Mouse (Mus musculus) heart, embryonic 15.5 days (tissue): ENCODE data around the gene Robo4. TPM values are rescaled to one million over a fixed set of nuclear protein-coding genes. Genes with fewer than 3 reads are reported as not detected.

Experiments
- ATAC-seq: fragments of 200-750 bp; cut with Nextera tagmentation; replicated peaks from 2 replicates; pipeline ENCODE4 v1.8.0; 2017; ENCODE audit warnings: low read depth, moderate TSS enrichment; ENCODE audit not compliant: insufficient number of reproducible peaks, insufficient read depth, low FRiP score
- H3K27ac ChIP-seq: fragments of 300-500 bp; sonication (generic); 2 replicates; pipeline ENCODE4 v1.5.1; 2015; ENCODE audit warnings: mild to moderate bottlenecking, inconsistent platforms
- H3K27me3 ChIP-seq: fragments of 300-500 bp; sonication (generic); 2 replicates; pipeline ENCODE4 v1.6.1; 2015; ENCODE audit warnings: inconsistent platforms
- H3K36me3 ChIP-seq: fragments of 300-500 bp; sonication (generic); 2 replicates; pipeline ENCODE4 v1.6.1; 2015; ENCODE audit warnings: mild to moderate bottlenecking, inconsistent platforms
- H3K4me1 ChIP-seq: fragments of 300-500 bp; sonication (generic); replicated peaks from 2 replicates; pipeline ENCODE4 v1.6.1; 2015; ENCODE audit warnings: inconsistent platforms
- H3K4me2 ChIP-seq: fragments of 300-500 bp; sonication (generic); 2 replicates; pipeline ENCODE4 v1.6.1; 2015; ENCODE audit warnings: inconsistent platforms, mild to moderate bottlenecking, moderate library complexity
- H3K4me3 ChIP-seq: fragments of 300-500 bp; sonication (generic); 2 replicates; pipeline ENCODE4 v1.5.1; 2015; ENCODE audit warnings: mild to moderate bottlenecking, inconsistent platforms
- H3K9ac ChIP-seq: fragments of 300-500 bp; sonication (generic); 2 replicates; pipeline ENCODE4 v1.6.1; 2015; ENCODE audit warnings: mild to moderate bottlenecking, inconsistent platforms
- H3K9me3 ChIP-seq: fragments of 300-500 bp; sonication (generic); replicated peaks from 2 replicates; pipeline ENCODE4 v1.6.1; 2016; ENCODE audit warnings: inconsistent platforms
- WGBS: fragments of 180-500 bp; shearing (Covaris S2); methylation state at CpG from one replicate; pipeline ENCODE4 v1.1.7; 2015; ENCODE audit warnings: mixed read lengths; 5-methylcytosine and 5-hydroxymethylcytosine counted together
- polyA plus RNA-seq: library from polyadenylated mRNA; unstranded; fragments of >200 nt; fragmentation: Nextera tagmentation; extraction: Ambion mirVana; gene quantifications from 2 replicates; pipeline ENCODE4 v1.2.1, GENCODE M21; 2015

The Robo4 gene
- polyA plus RNA-seq, 1 experiment from 2014 or later, result 9.2 TPM

DNA sequence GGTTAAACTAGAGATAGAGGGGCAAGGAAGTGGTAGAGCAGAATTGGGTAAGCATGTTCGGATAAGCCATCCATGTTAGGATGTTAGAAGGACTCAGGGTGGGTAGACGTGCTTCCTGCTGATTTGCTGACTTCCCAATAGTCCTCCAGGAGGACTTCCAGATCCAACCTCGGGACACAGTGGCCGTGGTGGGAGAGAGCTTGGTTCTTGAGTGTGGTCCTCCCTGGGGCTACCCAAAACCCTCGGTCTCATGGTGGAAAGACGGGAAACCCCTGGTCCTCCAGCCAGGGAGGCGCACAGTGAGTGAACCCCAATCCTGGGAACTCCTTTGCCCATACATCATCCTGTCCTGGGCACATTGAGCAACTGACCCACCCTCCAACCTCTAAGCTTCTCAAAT, 1.3 kb downstream of the Robo4 start:
- H3K4me2 ChIP-seq, result peak overlapping the region; percentile 42
- H3K4me1 ChIP-seq, result peaks cover under 1% of the 10 kb centered on the region; the same call in 1 of the 2 replicates
- no peaks in the 10 kb centered on the region for H3K27me3 ChIP-seq
- no peak for ATAC-seq
- no peaks in the 10 kb centered on the region for H3K36me3 ChIP-seq
- WGBS, result 83% methylated on average over 7 of the region's 7 CpGs
- H3K9me3 ChIP-seq, result no peaks in the 10 kb centered on the region
- H3K4me3 ChIP-seq, result peak overlapping the region; percentile 35
- peak overlapping the region; percentile 41; the same call in 1 of the 2 replicates for H3K9ac ChIP-seq
- no peak overlapping the region for H3K27ac ChIP-seq

DNA sequence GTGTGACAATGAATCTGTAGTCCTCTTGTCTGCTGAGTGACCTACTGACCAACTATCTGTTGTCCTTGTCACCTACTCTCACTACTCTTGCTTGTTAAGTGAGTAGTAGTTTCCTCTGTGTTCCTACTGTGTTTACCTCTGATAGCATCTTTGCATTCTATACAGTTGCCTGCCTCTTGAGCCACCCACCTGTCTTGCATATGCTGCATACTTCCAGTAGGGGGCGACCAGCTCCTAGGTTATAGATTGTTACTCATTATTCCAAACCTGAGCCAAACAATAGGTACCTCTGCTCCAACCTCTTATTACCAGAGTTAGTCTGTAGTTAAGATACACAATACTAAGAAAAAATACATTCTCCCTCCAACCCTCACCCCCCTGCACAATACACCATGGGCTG, 4.7 kb downstream of the Robo4 start:
- Histone ChIP-seq H3K9ac (no peak overlapping the region), H3K27me3 (no peaks in the 10 kb centered on the region), H3K36me3 (no peaks in the 10 kb centered on the region), H3K4me1 (peaks cover 10% of the 10 kb centered on the region), H3K4me2 (no peak overlapping the region), H3K9me3 (no peaks in the 10 kb centered on the region), H3K27ac (no peak overlapping the region), H3K4me3 (no peak overlapping the region)
- 0% methylated on average over 1 of the region's 1 CpGs for WGBS
- ATAC-seq, result no peak

DNA sequence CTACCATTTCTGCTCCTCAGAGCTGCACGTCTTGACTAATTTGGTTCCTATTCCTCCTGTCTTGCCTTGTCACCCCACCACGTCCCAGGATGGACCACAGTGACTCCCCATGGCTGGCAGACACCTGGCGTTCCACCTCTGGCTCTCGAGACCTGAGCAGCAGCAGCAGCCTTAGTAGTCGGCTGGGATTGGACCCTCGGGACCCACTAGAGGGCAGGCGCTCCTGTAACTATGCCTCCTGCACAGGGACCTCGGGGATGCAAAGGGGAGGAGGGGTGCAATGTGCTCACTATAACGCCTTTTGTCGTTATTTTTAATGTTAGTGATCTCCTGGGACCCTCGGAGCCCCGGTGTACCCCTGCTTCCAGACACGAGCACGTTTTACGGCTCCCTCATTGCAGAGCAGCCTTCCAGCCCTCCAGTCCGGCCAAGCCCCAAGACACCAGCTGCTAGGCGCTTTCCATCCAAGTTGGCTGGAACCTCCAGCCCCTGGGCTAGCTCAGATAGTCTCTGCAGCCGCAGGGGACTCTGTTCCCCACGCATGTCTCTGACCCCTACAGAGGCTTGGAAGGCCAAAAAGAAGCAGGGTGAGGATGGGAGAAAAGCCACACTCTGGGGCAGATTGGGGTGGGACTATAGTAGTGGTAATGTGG, 6.3 kb downstream of the Robo4 start:
- H3K9me3 ChIP-seq, result no peaks in the 10 kb centered on the region
- ATAC-seq, result no peak
- no peak overlapping the region for H3K4me3 ChIP-seq
- peaks cover 10% of the 10 kb centered on the region for H3K4me1 ChIP-seq
- H3K4me2 ChIP-seq, result peak overlapping the region; percentile 41
- WGBS, result 23% methylated on average over 19 of the region's 19 CpGs
- H3K36me3 ChIP-seq, result no peaks in the 10 kb centered on the region
- no peaks in the 10 kb centered on the region for H3K27me3 ChIP-seq
- H3K27ac ChIP-seq, result no peak overlapping the region
- no peak overlapping the region for H3K9ac ChIP-seq

DNA sequence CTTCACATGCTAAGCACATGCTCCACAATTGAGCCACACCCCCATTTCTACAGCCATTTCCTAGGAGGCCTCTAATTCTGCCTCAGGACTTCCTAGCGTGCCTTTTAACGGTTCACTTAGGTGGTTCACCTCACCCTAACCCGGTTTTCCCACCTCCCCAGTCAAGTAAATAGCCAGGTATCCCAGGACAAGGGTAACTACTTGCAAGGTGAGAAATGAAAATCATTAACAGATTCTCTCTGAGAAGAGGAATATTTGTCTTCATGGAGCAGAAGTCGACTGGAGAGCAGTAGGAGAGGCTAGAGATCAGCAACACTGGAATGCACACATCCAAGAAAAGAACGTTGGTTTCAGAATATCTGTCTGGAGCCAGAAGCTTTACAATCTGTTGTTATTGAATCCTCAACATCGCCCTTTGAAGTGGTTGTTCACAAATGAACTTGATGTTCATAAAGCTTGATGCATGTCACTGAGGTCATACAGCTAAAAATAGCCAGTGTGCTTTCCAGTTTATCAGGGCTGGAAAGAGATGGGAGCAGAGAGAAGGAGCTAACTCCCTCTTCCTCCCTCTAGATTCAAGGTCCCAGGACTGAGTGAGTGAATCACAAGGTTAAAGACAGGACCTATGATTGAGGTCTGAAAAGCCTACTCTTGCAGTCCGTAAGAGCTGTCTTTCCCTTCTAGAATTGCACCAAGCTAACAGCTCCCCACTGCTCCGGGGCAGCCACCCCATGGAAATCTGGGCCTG, 8.2 kb downstream of the Robo4 start:
- Histone ChIP-seq H3K27ac (no peak overlapping the region), H3K4me2 (no peak overlapping the region), H3K36me3 (no peaks in the 10 kb centered on the region), H3K27me3 (no peaks in the 10 kb centered on the region), H3K4me3 (no peak overlapping the region), H3K4me1 (peaks cover 10% of the 10 kb centered on the region), H3K9me3 (no peaks in the 10 kb centered on the region), H3K9ac (no peak overlapping the region)
- 54% methylated on average over 8 of the region's 8 CpGs for WGBS
- no peak; the same call in 1 of the 2 replicates for ATAC-seq

DNA sequence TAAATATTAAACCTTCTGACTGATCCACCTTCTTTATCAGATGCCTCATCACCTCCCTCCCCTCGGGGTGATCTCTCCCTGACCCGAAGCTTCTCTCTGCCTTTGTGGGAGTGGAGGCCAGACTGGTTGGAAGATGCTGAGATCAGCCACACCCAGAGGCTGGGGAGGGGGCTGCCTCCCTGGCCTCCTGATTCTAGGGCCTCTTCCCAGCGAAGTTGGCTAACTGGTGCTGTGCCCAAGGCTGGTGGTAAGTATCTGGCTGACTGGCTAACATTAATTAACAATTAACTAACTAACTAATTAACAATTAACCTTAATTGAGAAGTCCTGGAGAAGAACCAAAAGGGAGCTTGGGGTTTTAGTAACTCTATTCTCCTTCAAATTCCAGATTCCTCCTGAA, 11.3 kb downstream of the Robo4 start:
- Histone ChIP-seq H3K4me2 (no peak overlapping the region), H3K9ac (no peak overlapping the region), H3K9me3 (no peaks in the 10 kb centered on the region), H3K4me1 (peaks cover 12% of the 10 kb centered on the region), H3K4me3 (no peak overlapping the region), H3K36me3 (no peaks in the 10 kb centered on the region), H3K27ac (no peak overlapping the region), H3K27me3 (no peaks in the 10 kb centered on the region)
- ATAC-seq, result no peak
- WGBS, result 44% methylated on average over 3 of the region's 3 CpGs

DNA sequence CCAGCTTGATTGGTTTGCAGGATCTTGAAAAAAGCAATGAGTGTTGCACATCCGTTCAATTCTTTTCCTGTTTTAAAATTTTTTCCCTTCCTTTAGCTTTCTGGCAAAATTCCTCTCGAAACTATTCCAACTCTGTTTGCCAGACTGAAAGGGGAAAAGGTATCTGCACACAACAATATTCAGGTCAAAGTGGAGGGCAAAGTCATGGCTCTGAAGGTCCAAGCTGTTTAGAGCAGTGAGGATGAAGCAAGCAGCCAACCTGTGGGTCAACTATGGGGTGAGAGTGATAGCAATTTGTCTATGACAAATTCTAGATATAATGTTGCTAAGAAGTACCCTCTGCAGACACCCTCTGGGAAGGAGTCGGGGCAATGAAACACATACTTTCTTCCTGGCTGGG, 13.0 kb downstream of the Robo4 start:
- H3K9me3 ChIP-seq, result no peaks in the 10 kb centered on the region
- peaks cover 6% of the 10 kb centered on the region for H3K4me1 ChIP-seq
- H3K4me3 ChIP-seq, result no peak overlapping the region
- no peak for ATAC-seq
- H3K27ac ChIP-seq, result no peak overlapping the region
- no peaks in the 10 kb centered on the region for H3K36me3 ChIP-seq
- H3K9ac ChIP-seq, result no peak overlapping the region
- H3K27me3 ChIP-seq, result no peaks in the 10 kb centered on the region
- WGBS, result 77% methylated on average over 3 of the region's 3 CpGs
- no peak overlapping the region for H3K4me2 ChIP-seq

DNA sequence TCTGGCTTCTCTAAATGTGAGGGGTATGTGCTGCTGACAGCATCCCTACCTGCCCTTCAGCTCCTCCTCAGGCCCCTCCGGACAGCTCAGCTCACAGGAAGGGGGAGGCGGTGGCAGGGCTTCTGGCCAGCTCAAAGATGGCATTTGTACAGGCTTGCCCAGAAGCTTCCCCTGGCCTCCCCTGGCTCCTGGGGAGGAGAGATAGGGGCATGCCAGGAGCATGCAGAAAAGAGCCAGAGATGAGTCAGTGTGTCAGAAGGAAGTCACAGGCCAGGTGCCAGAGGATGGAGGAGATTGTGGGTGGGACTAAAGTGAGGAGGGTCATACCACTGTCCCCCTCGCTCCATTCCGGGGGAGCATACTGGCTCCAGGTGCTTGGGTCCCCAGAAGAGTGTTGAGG, 17.1 kb downstream of the Robo4 start:
- Histone ChIP-seq H3K36me3 (no peaks in the 10 kb centered on the region), H3K4me1 (peaks cover 11% of the 10 kb centered on the region), H3K27me3 (peaks cover 3% of the 10 kb centered on the region; the same call in 1 of the 2 replicates), H3K4me3 (no peak overlapping the region), H3K27ac (no peak overlapping the region), H3K9ac (no peak overlapping the region), H3K4me2 (no peak overlapping the region), H3K9me3 (no peaks in the 10 kb centered on the region)
- WGBS, result 62% methylated on average over 4 of the region's 4 CpGs
- ATAC-seq, result no peak

DNA sequence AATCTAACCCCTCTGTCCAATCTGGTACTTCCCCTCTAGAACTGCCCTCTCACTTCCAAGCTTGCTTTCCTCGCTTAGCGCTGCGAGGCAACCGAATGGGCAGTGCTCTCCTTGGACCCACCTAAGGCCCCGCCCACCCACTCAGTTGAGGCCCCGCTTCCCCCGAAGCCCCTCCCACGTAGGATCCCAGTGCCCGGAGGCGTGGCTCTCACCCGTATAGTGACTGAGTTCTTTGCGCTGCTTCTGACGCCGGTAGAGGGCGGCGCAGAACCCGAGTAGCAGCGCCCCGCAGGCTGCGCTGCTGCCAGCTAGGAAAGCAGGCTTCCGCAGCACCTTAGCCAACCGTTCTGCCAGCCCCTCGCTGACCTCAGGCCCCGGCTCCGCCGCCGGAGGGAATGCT, 19.0 kb downstream of the Robo4 start:
- Histone ChIP-seq H3K4me2 (peak overlapping the region; percentile 68), H3K9me3 (no peaks in the 10 kb centered on the region), H3K36me3 (no peaks in the 10 kb centered on the region), H3K27ac (no peak overlapping the region), H3K9ac (peak overlapping the region; percentile 34), H3K4me3 (peak overlapping the region; percentile 39), H3K27me3 (peaks cover 3% of the 10 kb centered on the region; the same call in 1 of the 2 replicates), H3K4me1 (peaks cover 11% of the 10 kb centered on the region)
- under 1% methylated on average over 27 of the region's 27 CpGs for WGBS
- peak; percentile 83 for ATAC-seq

DNA sequence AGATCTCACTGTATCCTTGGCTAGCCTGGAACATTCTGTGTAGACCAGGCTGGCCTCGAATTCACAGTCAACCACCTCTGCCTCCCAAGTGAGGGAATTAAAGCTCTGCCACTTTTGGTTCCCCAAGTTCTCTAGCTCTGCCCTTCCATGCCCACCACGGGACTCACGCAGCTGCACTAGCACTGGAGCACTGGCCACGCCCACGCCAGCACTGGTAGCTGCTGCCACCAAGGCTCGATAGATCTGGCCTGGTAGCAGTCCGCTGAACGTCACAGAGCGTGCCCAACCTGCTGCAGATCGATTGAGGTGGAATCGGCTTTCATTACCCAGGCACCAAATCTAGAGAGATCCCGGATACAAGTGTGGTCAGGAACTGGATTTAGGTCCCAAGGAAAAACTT, 19.5 kb downstream of the Robo4 start:
- peak overlapping the region; percentile 68 for H3K4me2 ChIP-seq
- H3K27ac ChIP-seq, result no peak overlapping the region
- no peaks in the 10 kb centered on the region for H3K9me3 ChIP-seq
- peaks cover 3% of the 10 kb centered on the region; the same call in 1 of the 2 replicates for H3K27me3 ChIP-seq
- peaks cover 11% of the 10 kb centered on the region for H3K4me1 ChIP-seq
- H3K4me3 ChIP-seq, result peak overlapping the region; percentile 39
- H3K36me3 ChIP-seq, result no peaks in the 10 kb centered on the region
- H3K9ac ChIP-seq, result peak overlapping the region; percentile 34
- ATAC-seq, result no peak
- 27% methylated on average over 12 of the region's 12 CpGs for WGBS

DNA sequence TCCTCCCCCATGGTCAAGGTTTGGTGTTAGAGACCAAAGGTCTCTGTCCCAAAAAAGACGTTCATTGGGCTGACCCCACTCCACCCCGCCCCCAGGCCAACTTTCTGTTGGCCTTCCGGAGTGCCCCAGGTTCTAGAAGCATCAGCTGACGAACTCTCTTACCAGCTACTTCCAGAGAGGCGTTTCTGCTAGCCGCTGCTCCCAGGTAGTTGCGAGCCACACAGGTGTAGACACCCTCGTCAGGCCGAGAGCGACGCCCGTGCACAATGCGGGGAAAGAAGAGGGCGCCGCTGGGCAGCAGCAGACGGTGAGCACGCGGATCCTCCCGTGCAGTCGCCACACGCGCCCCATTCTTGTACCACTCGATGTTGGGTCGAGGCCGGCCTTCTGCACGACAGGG, 27.6 kb downstream of the Robo4 start:
- H3K27me3 ChIP-seq, result peaks cover 70% of the 10 kb centered on the region
- no peak overlapping the region for H3K4me3 ChIP-seq
- no peaks in the 10 kb centered on the region for H3K9me3 ChIP-seq
- peaks cover 21% of the 10 kb centered on the region for H3K4me1 ChIP-seq
- no peak for ATAC-seq
- no peaks in the 10 kb centered on the region for H3K36me3 ChIP-seq
- 17% methylated on average over 26 of the region's 26 CpGs for WGBS
- H3K4me2 ChIP-seq, result no peak overlapping the region
- no peak overlapping the region for H3K9ac ChIP-seq
- no peak overlapping the region for H3K27ac ChIP-seq

DNA sequence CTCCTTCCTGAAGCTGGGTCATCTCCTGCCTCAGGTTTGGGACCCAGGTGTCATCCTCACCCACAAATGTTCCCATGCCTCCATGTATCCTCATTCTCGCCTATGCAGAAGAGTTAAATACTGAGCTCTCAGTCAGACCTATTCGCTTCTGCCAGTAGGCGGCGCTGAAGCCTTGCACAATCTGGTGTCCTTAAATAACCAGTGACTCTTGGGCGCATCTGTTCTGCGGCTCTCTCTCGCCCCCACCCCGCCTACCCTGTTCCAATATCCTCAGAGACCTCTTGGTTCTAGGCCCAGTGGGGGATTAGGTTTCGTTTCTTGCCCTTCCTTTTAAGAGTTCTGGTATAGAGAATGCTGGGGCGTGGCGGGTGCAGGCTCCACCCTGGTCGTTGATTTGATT, 28.9 kb downstream of the Robo4 start:
- peak overlapping the region; percentile 17 for H3K4me3 ChIP-seq
- 3% methylated on average over 12 of the region's 12 CpGs for WGBS
- H3K27ac ChIP-seq, result no peak overlapping the region
- peaks cover 21% of the 10 kb centered on the region for H3K4me1 ChIP-seq
- H3K9me3 ChIP-seq, result no peaks in the 10 kb centered on the region
- ATAC-seq, result 0 out of 2 replicates have a peak, but pooled peaks have one; percentile 33
- no peaks in the 10 kb centered on the region for H3K36me3 ChIP-seq
- H3K9ac ChIP-seq, result no peak overlapping the region
- H3K27me3 ChIP-seq, result peaks cover 83% of the 10 kb centered on the region
- H3K4me2 ChIP-seq, result peak overlapping the region; percentile 50
